Mouse (Mus musculus) hindbrain, postnatal 0 days (tissue): ENCODE measurements at regions not wholly inside any gene's neighbourhood (a gene's known extent, or its start where the extent isn't known, plus 50 kb on each side); places are given as distances from the start of the nearest gene placed in this dataset.
A peak's percentile ranks its signal among the peaks of the same experiment; 100 is the strongest.

Experiments used
- ATAC-seq: fragments of 200-750 bp; cut with Nextera tagmentation; 2 replicates; pipeline ENCODE4 v1.8.0; 2017; ENCODE audit warnings: mild to moderate bottlenecking, moderate TSS enrichment, moderate library complexity
- DNase-seq: peaks from one replicate; pipeline ENCODE4 v3.0.0-alpha.2; 2015; ENCODE audit warnings: low spot score
- H3K27ac ChIP-seq: fragments of 300-500 bp; sonication (generic); 2 replicates; pipeline ENCODE4 v1.5.1; 2014; ENCODE audit warnings: mild to moderate bottlenecking
- H3K27me3 ChIP-seq: fragments of 300-500 bp; sonication (generic); 2 replicates; pipeline ENCODE4 v1.6.1; 2014; ENCODE audit warnings: low read length, mixed read lengths; ENCODE audit not compliant: insufficient read depth
- H3K36me3 ChIP-seq: fragments of 300-500 bp; sonication (generic); 2 replicates; pipeline ENCODE4 v1.6.1; 2014; ENCODE audit warnings: low read length, mixed read lengths; ENCODE audit not compliant: insufficient read depth
- H3K4me1 ChIP-seq: fragments of 300-500 bp; sonication (generic); 2 replicates; pipeline ENCODE4 v1.6.1; 2014; ENCODE audit warnings: antibody characterized with exemption, low read length, mixed read lengths; ENCODE audit not compliant: insufficient read depth
- H3K4me2 ChIP-seq: fragments of 300-500 bp; sonication (generic); 2 replicates; pipeline ENCODE4 v1.6.1; 2014; ENCODE audit warnings: low read depth, mild to moderate bottlenecking, low read length, moderate library complexity, mixed read lengths
- H3K4me3 ChIP-seq: fragments of 300-500 bp; sonication (generic); 2 replicates; pipeline ENCODE4 v1.5.1; 2014; ENCODE audit warnings: low read length
- H3K9ac ChIP-seq: fragments of 300-500 bp; sonication (generic); replicated peaks from 2 replicates; pipeline ENCODE4 v1.6.1; 2014; ENCODE audit warnings: mild to moderate bottlenecking, low read length, moderate library complexity, mixed read lengths
- H3K9me3 ChIP-seq: fragments of 300-500 bp; sonication (generic); 2 replicates; pipeline ENCODE4 v1.6.1; 2016; ENCODE audit warnings: low read length, mixed read lengths
- CTCF ChIP-seq: IDR thresholded peaks from 2 replicates; pipeline ENCODE4 v1.5.1; 2016; ENCODE audit warnings: antibody characterized with exemption, control low read depth, low read depth
- WGBS: fragments of 180-500 bp; shearing (Covaris S2); extraction: QIAGEN DNeasy Blood & Tissue Kit; methylation state at CpG from one replicate; pipeline ENCODE4 v1.1.7; 2014; 5-methylcytosine and 5-hydroxymethylcytosine counted together

GRCm38 (mm10) chr10:126531950-126532349 is 369.2 kb downstream of the Atp23 start:
- Histone ChIP-seq H3K9ac (no peak overlapping the region), H3K4me3 (no peak overlapping the region), H3K9me3 (no peaks in the 10 kb centered on the region), H3K4me2 (no peak overlapping the region), H3K27me3 (no peaks in the 10 kb centered on the region), H3K4me1 (no peaks in the 10 kb centered on the region), H3K27ac (no peak overlapping the region), H3K36me3 (no peaks in the 10 kb centered on the region)
- DNase-seq (no peak), ATAC-seq (no peak)
- no peak for TF ChIP-seq CTCF
- WGBS = 39% methylated on average over 3 of the region's 3 CpGs

GRCm38 (mm10) chr10:126531368-126531767 is 369.8 kb downstream of the Atp23 start:
- Histone ChIP-seq H3K4me1 (no peaks in the 10 kb centered on the region), H3K9ac (no peak overlapping the region), H3K9me3 (no peaks in the 10 kb centered on the region), H3K27me3 (no peaks in the 10 kb centered on the region), H3K4me2 (0 out of 2 replicates have a peak overlapping the region, but pooled peaks have one; percentile 16), H3K4me3 (no peak overlapping the region), H3K27ac (no peak overlapping the region), H3K36me3 (no peaks in the 10 kb centered on the region)
- no peak for ATAC-seq
- WGBS = 19% methylated on average over 1 of the region's 1 CpGs
- peak; percentile 74 for TF ChIP-seq CTCF
- peak; percentile 85 for DNase-seq

GRCm38 (mm10) chr10:126528801-126529200 is 372.4 kb downstream of the Atp23 start:
- no peak for DNase-seq
- WGBS = 86% methylated on average over 2 of the region's 2 CpGs
- Histone ChIP-seq H3K4me1 (no peaks in the 10 kb centered on the region), H3K9me3 (no peaks in the 10 kb centered on the region), H3K27ac (no peak overlapping the region), H3K4me3 (no peak overlapping the region), H3K36me3 (no peaks in the 10 kb centered on the region), H3K27me3 (no peaks in the 10 kb centered on the region), H3K4me2 (no peak overlapping the region), H3K9ac (no peak overlapping the region)
- ATAC-seq = no peak
- TF ChIP-seq CTCF = no peak

GRCm38 (mm10) chr10:126526186-126526585 is 375.0 kb downstream of the Atp23 start:
- Histone ChIP-seq H3K4me2 (no peak overlapping the region), H3K9me3 (no peaks in the 10 kb centered on the region), H3K27ac (no peak overlapping the region), H3K9ac (no peak overlapping the region), H3K36me3 (no peaks in the 10 kb centered on the region), H3K27me3 (no peaks in the 10 kb centered on the region), H3K4me1 (0 out of 2 replicates have a peak, but pooled peaks cover 4% of the 10 kb centered on the region), H3K4me3 (no peak overlapping the region)
- WGBS = 40% methylated on average over 5 of the region's 5 CpGs
- ATAC-seq (no peak), DNase-seq (no peak)
- TF ChIP-seq CTCF = no peak

- Histone ChIP-seq H3K4me3 (no peak overlapping the region), H3K9ac (no peak overlapping the region), H3K36me3 (no peaks in the 10 kb centered on the region), H3K9me3 (no peaks in the 10 kb centered on the region), H3K27me3 (no peaks in the 10 kb centered on the region), H3K4me1 (0 out of 2 replicates have a peak, but pooled peaks cover 4% of the 10 kb centered on the region), H3K4me2 (no peak overlapping the region), H3K27ac (no peak overlapping the region)
- 39% methylated on average over 7 of the region's 7 CpGs for WGBS
- ATAC-seq = no peak
- no peak for DNase-seq
- no peak for TF ChIP-seq CTCF
Measured at GRCm38 (mm10) chr10:126521836-126522815, 379.0 kb downstream of the Atp23 start.

GRCm38 (mm10) chr10:126520973-126521372 is 380.2 kb downstream of the Atp23 start:
- no peaks in the 10 kb centered on the region for H3K36me3 ChIP-seq
- peak; percentile 74 for DNase-seq
- H3K4me3 ChIP-seq = no peak overlapping the region
- WGBS = 44% methylated on average over 9 of the region's 9 CpGs
- 0 out of 2 replicates have a peak, but pooled peaks cover 4% of the 10 kb centered on the region for H3K4me1 ChIP-seq
- no peak overlapping the region for H3K4me2 ChIP-seq
- no peaks in the 10 kb centered on the region for H3K27me3 ChIP-seq
- H3K9me3 ChIP-seq = no peaks in the 10 kb centered on the region
- H3K27ac ChIP-seq = no peak overlapping the region
- no peak overlapping the region for H3K9ac ChIP-seq
- TF ChIP-seq CTCF = no peak
- ATAC-seq = peak; percentile 80

- Histone ChIP-seq H3K4me2 (no peak overlapping the region), H3K36me3 (no peaks in the 10 kb centered on the region), H3K4me3 (no peak overlapping the region), H3K27ac (no peak overlapping the region), H3K27me3 (no peaks in the 10 kb centered on the region), H3K9me3 (no peaks in the 10 kb centered on the region), H3K4me1 (no peaks in the 10 kb centered on the region), H3K9ac (no peak overlapping the region)
- 81% methylated on average over 7 of the region's 7 CpGs for WGBS
- DNase-seq = no peak
- ATAC-seq = no peak
- TF ChIP-seq CTCF = no peak
Measured at GRCm38 (mm10) chr10:126513185-126513584, 388.0 kb downstream of the Atp23 start.
